Mouse (Mus musculus): ENCODE results near the gene Olfr1098. TPM values are rescaled to one million over a fixed set of nuclear protein-coding genes. Genes with fewer than 3 reads are reported as not detected.

The Olfr1098 gene
- polyA plus RNA-seq (2017; shearing (Covaris generic)) = not detected

GRCm38 (mm10) chr2:86924445-86924844 is at the start of gene Olfr1098:
Gene Olfr1098 (minus strand): TSS chr2:86924545.

GRCm38 (mm10) chr2:86960593-86960992 is 36.2 kb upstream of the Olfr1098 start, which contains the start of gene Olfr1099:
Gene Olfr1099 (minus strand): TSS chr2:86960693.

GRCm38 (mm10) chr2:86892116-86892515 is 32.2 kb downstream of the Olfr1098 start, which contains the start of gene Olfr1097:
Gene Olfr1097 (minus strand): TSS chr2:86892216.

GRCm38 (mm10) chr2:86874702-86875101 is 49.6 kb downstream of the Olfr1098 start, which contains the start of gene Gm13723:
Gene Gm13723 (minus strand): TSS chr2:86874802.

Other genes with a start within 250 kb of the Olfr1098 start
- gene Olfr1086, start 244.5 kb downstream of the Olfr1098 start, polyA plus RNA-seq (2017; shearing (Covaris generic)) = 0.19 TPM
- gene Olfr1087, start 226.2 kb downstream of the Olfr1098 start, polyA plus RNA-seq (2017; shearing (Covaris generic)) = not detected
- not detected for gene Olfr1089, start 190.8 kb downstream of the Olfr1098 start, polyA plus RNA-seq (2017; shearing (Covaris generic))
- not detected for gene Olfr1090, start 165.6 kb downstream of the Olfr1098 start, polyA plus RNA-seq (2017; shearing (Covaris generic))
- not detected for gene Olfr1093, start 142.1 kb downstream of the Olfr1098 start, polyA plus RNA-seq (2017; shearing (Covaris generic))
- not detected for gene Olfr141, start 114.5 kb downstream of the Olfr1098 start, polyA plus RNA-seq (2017; shearing (Covaris generic))
- not detected for gene Olfr1094, start 99.9 kb downstream of the Olfr1098 start, polyA plus RNA-seq (2017; shearing (Covaris generic))
- not detected for gene Olfr1095, start 72.8 kb downstream of the Olfr1098 start, polyA plus RNA-seq (2017; shearing (Covaris generic))
- gene Gm13723, start 49.7 kb downstream of the Olfr1098 start, polyA plus RNA-seq (2017; shearing (Covaris generic)) = not detected
- not detected for gene Olfr1097, start 32.3 kb downstream of the Olfr1098 start, polyA plus RNA-seq (2017; shearing (Covaris generic))
- gene Olfr1099, start 36.1 kb upstream of the Olfr1098 start, polyA plus RNA-seq (2017; shearing (Covaris generic)) = not detected
- gene Olfr1100, start 55.4 kb upstream of the Olfr1098 start, polyA plus RNA-seq (2017; shearing (Covaris generic)) = not detected
- gene Olfr1101, start 66.7 kb upstream of the Olfr1098 start, polyA plus RNA-seq (2017; shearing (Covaris generic)) = not detected
- not detected for gene Olfr1102, start 73.9 kb upstream of the Olfr1098 start, polyA plus RNA-seq (2017; shearing (Covaris generic))
- gene Olfr1104, start 102.5 kb upstream of the Olfr1098 start, polyA plus RNA-seq (2017; shearing (Covaris generic)) = not detected
- not detected for gene Olfr1105, start 112.0 kb upstream of the Olfr1098 start, polyA plus RNA-seq (2017; shearing (Covaris generic))
- gene Olfr1106, start 127.7 kb upstream of the Olfr1098 start, polyA plus RNA-seq (2017; shearing (Covaris generic)) = not detected
- gene Olfr1107, start 151.3 kb upstream of the Olfr1098 start, polyA plus RNA-seq (2017; shearing (Covaris generic)) = not detected
- gene Olfr1109, start 171.5 kb upstream of the Olfr1098 start, polyA plus RNA-seq (2017; shearing (Covaris generic)) = 0.17 TPM
- gene Olfr259, start 190.0 kb upstream of the Olfr1098 start, polyA plus RNA-seq (2017; shearing (Covaris generic)) = not detected
- not detected for gene Olfr1110, start 215.8 kb upstream of the Olfr1098 start, polyA plus RNA-seq (2017; shearing (Covaris generic))
- gene Olfr1111, start 228.1 kb upstream of the Olfr1098 start, polyA plus RNA-seq (2017; shearing (Covaris generic)) = not detected